Mouse (Mus musculus) intestine, embryonic 15.5 days (tissue): Measurements from ENCODE around the gene Btbd9. TPM values are rescaled to one million over a fixed set of nuclear protein-coding genes. Genes with fewer than 3 reads are reported as not detected.

ENCODE experiments used
- ATAC-seq: fragments of 200-750 bp; cut with Nextera tagmentation; 2 replicates; pipeline ENCODE4 v1.8.0; 2017; ENCODE audit warnings: moderate TSS enrichment, moderate library complexity
- H3K27ac ChIP-seq: fragments of 300-500 bp; sonication (generic); 2 replicates; pipeline ENCODE4 v1.5.1; 2015; ENCODE audit warnings: mild to moderate bottlenecking, inconsistent platforms
- H3K27me3 ChIP-seq: fragments of 300-500 bp; sonication (generic); replicated peaks from 2 replicates; pipeline ENCODE4 v1.6.1; 2015; ENCODE audit warnings: inconsistent platforms
- H3K36me3 ChIP-seq: fragments of 300-500 bp; sonication (generic); 2 replicates; pipeline ENCODE4 v1.6.1; 2015; ENCODE audit warnings: inconsistent platforms
- H3K4me1 ChIP-seq: fragments of 300-500 bp; sonication (generic); replicated peaks from 2 replicates; pipeline ENCODE4 v1.6.1; 2015; ENCODE audit warnings: inconsistent platforms
- H3K4me2 ChIP-seq: fragments of 300-500 bp; sonication (generic); replicated peaks from 2 replicates; pipeline ENCODE4 v1.6.1; 2015; ENCODE audit warnings: mild to moderate bottlenecking, inconsistent platforms
- H3K4me3 ChIP-seq: fragments of 300-500 bp; sonication (generic); replicated peaks from 2 replicates; pipeline ENCODE4 v1.5.1; 2015; ENCODE audit warnings: inconsistent platforms
- H3K9ac ChIP-seq: fragments of 300-500 bp; sonication (generic); 2 replicates; pipeline ENCODE4 v1.6.1; 2015; ENCODE audit warnings: inconsistent platforms
- H3K9me3 ChIP-seq: fragments of 300-500 bp; sonication (generic); 2 replicates; pipeline ENCODE4 v1.6.1; 2016; ENCODE audit warnings: inconsistent platforms
- WGBS: fragments of 180-500 bp; shearing (Covaris S2); methylation state at CpG from one replicate; pipeline ENCODE4 v1.1.7; 2015; 5-methylcytosine and 5-hydroxymethylcytosine counted together
- polyA plus RNA-seq: library from polyadenylated mRNA; unstranded; fragments of >200 nt; fragmentation: Nextera tagmentation; extraction: Ambion mirVana; gene quantifications from 2 replicates; pipeline ENCODE4 v1.2.1, GENCODE M21; 2015

The Btbd9 gene
- polyA plus RNA-seq, 1 experiment from 2014 or later: 52.8 TPM

DNA sequence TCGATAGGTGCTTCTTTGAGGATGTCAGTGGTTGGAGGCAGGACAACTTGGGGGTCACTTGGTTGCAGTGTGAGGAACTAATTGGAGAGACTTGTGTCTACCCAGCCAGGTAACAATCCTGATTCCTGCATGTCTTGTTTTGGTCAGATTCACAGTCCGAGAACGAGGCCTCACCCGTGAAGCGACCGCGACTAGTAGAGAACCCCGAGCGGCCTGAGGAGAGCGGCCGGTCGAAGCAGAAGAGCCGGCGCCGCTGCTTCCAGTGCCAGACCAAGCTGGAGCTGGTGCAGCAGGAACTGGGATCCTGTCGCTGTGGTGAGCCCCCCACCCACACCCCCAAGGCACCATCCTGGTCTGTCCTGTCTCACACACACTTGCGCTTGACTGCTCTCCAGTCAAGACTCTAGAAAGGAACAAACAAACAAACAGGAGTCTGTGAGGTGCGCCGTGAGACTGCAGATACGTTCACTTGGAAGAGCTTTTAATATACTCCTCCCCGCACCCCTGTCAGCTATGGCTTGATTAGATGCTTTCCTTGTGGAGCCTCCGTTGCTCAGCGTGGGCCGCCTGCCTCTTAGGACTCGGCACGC is 383.8 kb downstream of the Btbd9 start:
- Histone ChIP-seq H3K9ac (no peak overlapping the region), H3K4me1 (peaks cover 18% of the 10 kb centered on the region), H3K27ac (no peak overlapping the region), H3K36me3 (0 out of 2 replicates have a peak, but pooled peaks cover 4% of the 10 kb centered on the region), H3K4me3 (no peak overlapping the region), H3K4me2 (no peak overlapping the region), H3K9me3 (no peaks in the 10 kb centered on the region), H3K27me3 (no peaks in the 10 kb centered on the region)
- 84% methylated on average over 26 of the region's 26 CpGs for WGBS
- no peak for ATAC-seq

DNA sequence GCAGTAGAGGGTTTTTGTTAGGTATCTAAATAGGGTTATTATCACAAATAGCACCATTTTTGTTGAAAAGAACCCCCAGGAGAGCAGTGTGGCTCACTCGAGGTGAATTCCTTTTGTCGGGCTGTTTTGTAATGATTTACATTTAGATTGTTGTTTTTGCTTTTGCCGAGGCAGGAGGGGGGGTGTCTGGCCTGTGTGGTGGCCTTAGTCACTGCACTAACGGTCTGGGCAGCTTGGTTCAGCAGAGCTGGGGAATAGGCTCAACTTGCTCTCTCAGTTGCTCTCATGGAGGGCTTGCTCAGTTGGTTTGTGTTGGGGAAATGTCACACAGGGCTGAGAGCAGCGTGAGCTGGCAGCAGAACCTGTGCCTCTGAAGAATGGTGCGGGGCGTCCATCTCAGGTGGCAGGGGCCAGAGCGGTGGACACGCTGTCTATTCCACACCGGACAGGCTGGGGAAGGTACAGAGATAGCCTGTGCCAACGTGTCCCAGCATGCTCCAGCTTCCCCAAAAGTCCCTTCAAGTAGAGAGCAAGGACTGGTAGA is 385.1 kb downstream of the Btbd9 start:
- 75% methylated on average over 11 of the region's 11 CpGs for WGBS
- no peak for ATAC-seq
- peaks cover 20% of the 10 kb centered on the region for H3K4me1 ChIP-seq

DNA sequence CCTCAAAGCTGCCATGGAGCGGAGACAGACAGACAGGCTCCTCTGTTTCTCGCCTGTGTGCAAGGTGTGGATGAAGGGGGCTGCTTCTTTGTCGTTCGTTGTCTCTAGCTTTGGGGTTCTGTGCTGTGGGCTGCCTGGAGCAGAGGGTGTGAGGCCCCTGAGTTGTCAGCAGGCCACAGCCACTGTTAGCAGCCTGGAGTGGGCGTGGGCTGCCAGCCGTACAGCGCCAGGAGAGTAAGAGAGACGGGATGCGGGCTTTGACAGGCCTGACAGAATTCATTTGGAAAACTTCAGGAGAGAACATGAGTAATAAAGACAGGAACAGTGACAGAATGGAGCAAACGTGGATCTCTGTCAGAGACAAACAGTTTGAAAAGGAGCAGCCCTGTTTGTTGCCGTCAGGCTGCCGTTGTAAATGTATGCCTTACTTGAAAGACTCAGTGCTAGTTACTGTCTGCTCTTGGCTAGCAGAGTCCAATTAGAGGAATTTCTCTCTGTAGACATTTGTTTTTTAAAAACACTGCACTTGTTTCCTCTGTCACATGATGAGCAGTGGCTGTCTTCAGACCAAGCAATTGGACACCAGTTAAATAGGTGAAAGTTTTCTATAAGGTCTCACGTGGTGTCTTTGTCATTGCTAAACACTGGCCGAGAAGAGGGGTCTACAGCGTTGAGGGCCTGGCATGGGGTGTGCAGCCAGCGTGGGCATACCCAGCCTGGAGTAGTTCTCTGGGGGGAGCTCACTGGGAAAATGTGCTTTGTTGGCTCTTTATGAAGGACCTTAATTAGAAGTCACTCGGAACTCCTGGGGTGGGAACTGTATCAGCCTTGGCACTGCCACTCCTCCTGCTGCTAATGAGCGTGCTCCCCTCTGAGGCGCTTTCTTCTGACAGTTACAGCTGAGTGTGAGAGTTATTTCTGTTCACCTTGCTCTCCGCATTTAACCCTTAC is 388.0 kb downstream of the Btbd9 start:
- Histone ChIP-seq H3K27ac (no peak overlapping the region), H3K36me3 (0 out of 2 replicates have a peak, but pooled peaks cover 4% of the 10 kb centered on the region), H3K27me3 (no peaks in the 10 kb centered on the region), H3K4me3 (no peak overlapping the region), H3K9ac (no peak overlapping the region), H3K4me1 (peaks cover 18% of the 10 kb centered on the region), H3K9me3 (no peaks in the 10 kb centered on the region), H3K4me2 (no peak overlapping the region)
- 0 out of 2 replicates have a peak, but pooled peaks have one; percentile 45 for ATAC-seq
- 38% methylated on average over 20 of the region's 20 CpGs for WGBS

More for the DNA sequence above, 385.1 kb downstream of the Btbd9 start:
- H3K9me3 ChIP-seq: no peaks in the 10 kb centered on the region
- H3K4me2 ChIP-seq: no peak overlapping the region
- H3K9ac ChIP-seq: no peak overlapping the region
- H3K36me3 ChIP-seq: 0 out of 2 replicates have a peak, but pooled peaks cover 4% of the 10 kb centered on the region
- no peaks in the 10 kb centered on the region for H3K27me3 ChIP-seq
- H3K27ac ChIP-seq: no peak overlapping the region
- no peak overlapping the region for H3K4me3 ChIP-seq

DNA sequence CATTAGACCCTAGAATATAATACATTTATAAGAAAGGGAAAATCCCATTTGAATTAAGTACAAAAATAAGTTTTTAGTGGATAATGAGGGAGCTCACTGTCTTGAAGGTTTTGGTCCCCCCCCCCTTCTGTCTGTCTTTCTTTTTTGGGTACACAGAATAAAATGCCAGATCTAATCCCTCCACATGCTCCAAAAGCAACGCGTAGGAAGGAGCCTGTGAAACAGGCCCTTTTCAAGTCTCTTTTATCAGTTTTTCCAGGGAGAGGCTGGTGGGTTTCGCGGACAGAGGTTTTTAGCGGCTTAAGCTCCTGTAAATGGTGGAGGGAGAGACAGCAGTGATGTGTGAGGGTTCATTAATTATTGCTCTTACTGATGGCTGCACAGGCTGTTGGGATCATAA is 388.7 kb downstream of the Btbd9 start:
- WGBS: 51% methylated on average over 5 of the region's 5 CpGs
- no peak overlapping the region for H3K4me3 ChIP-seq
- no peak overlapping the region for H3K4me2 ChIP-seq
- H3K36me3 ChIP-seq: 0 out of 2 replicates have a peak, but pooled peaks cover 5% of the 10 kb centered on the region
- H3K9ac ChIP-seq: no peak overlapping the region
- H3K27ac ChIP-seq: no peak overlapping the region
- no peak for ATAC-seq
- no peaks in the 10 kb centered on the region for H3K9me3 ChIP-seq
- H3K27me3 ChIP-seq: no peaks in the 10 kb centered on the region
- H3K4me1 ChIP-seq: peaks cover 18% of the 10 kb centered on the region

GRCm38 (mm10) chr17:30187154-30187553 is 389.1 kb downstream of the Btbd9 start:
- Histone ChIP-seq H3K27ac (no peak overlapping the region), H3K4me2 (no peak overlapping the region), H3K36me3 (0 out of 2 replicates have a peak, but pooled peaks cover 3% of the 10 kb centered on the region), H3K9ac (no peak overlapping the region), H3K4me3 (no peak overlapping the region), H3K4me1 (peaks cover 18% of the 10 kb centered on the region), H3K9me3 (no peaks in the 10 kb centered on the region), H3K27me3 (no peaks in the 10 kb centered on the region)
- no peak for ATAC-seq
- 84% methylated on average over 6 of the region's 6 CpGs for WGBS

DNA sequence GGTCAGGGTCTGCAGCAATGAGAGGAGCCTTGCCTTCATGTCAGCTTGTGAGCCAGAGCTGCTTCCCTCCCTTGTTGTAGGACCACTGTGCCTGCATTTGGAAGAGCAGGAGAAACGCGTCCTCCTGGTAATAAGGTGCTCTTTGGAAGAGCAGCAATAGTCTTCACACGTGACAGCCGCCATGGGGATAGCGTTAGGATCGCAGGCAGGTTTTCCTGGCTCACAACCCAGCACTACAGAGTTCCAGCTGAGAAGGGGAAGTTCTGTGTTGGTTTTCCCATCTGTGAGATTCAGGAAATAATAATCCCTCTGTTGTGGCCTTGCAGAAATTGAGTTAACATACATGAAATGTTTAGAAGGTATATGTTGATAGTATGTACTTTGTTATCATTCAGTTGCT is 392.7 kb downstream of the Btbd9 start:
- Histone ChIP-seq H3K9ac (no peak overlapping the region), H3K4me3 (no peak overlapping the region), H3K9me3 (no peaks in the 10 kb centered on the region), H3K27me3 (no peaks in the 10 kb centered on the region), H3K27ac (no peak overlapping the region), H3K36me3 (0 out of 2 replicates have a peak, but pooled peaks cover 3% of the 10 kb centered on the region), H3K4me2 (no peak overlapping the region), H3K4me1 (peaks cover 14% of the 10 kb centered on the region)
- no peak for ATAC-seq
- 88% methylated on average over 6 of the region's 6 CpGs for WGBS

GRCm38 (mm10) chr17:30182063-30182462 is 394.2 kb downstream of the Btbd9 start:
- ATAC-seq: no peak
- H3K9me3 ChIP-seq: no peaks in the 10 kb centered on the region
- H3K4me1 ChIP-seq: peaks cover 2% of the 10 kb centered on the region; the same call in 1 of the 2 replicates
- peaks cover 7% of the 10 kb centered on the region; the same call in 1 of the 2 replicates for H3K36me3 ChIP-seq
- H3K27ac ChIP-seq: no peak overlapping the region
- no peak overlapping the region for H3K4me3 ChIP-seq
- WGBS: 63% methylated on average over 2 of the region's 2 CpGs
- no peak overlapping the region for H3K4me2 ChIP-seq
- H3K27me3 ChIP-seq: no peaks in the 10 kb centered on the region
- no peak overlapping the region for H3K9ac ChIP-seq

- Histone ChIP-seq H3K9ac (no peak overlapping the region), H3K4me2 (no peak overlapping the region), H3K27me3 (no peaks in the 10 kb centered on the region), H3K27ac (no peak overlapping the region), H3K9me3 (no peaks in the 10 kb centered on the region), H3K36me3 (peaks cover 7% of the 10 kb centered on the region; the same call in 1 of the 2 replicates), H3K4me3 (no peak overlapping the region), H3K4me1 (no peaks in the 10 kb centered on the region)
- 70% methylated on average over 4 of the region's 4 CpGs for WGBS
- ATAC-seq: no peak
These were observed 394.7 kb downstream of the Btbd9 start for GRCm38 (mm10) chr17:30181554-30181953.

- Histone ChIP-seq H3K36me3 (peaks cover 7% of the 10 kb centered on the region; the same call in 1 of the 2 replicates), H3K4me3 (no peak overlapping the region), H3K27me3 (no peaks in the 10 kb centered on the region), H3K4me1 (no peaks in the 10 kb centered on the region), H3K9ac (no peak overlapping the region), H3K4me2 (no peak overlapping the region), H3K9me3 (no peaks in the 10 kb centered on the region), H3K27ac (no peak overlapping the region)
- ATAC-seq: no peak
- 89% methylated on average over 6 of the region's 6 CpGs for WGBS
These were observed 396.1 kb downstream of the Btbd9 start for GRCm38 (mm10) chr17:30180197-30180596.

DNA sequence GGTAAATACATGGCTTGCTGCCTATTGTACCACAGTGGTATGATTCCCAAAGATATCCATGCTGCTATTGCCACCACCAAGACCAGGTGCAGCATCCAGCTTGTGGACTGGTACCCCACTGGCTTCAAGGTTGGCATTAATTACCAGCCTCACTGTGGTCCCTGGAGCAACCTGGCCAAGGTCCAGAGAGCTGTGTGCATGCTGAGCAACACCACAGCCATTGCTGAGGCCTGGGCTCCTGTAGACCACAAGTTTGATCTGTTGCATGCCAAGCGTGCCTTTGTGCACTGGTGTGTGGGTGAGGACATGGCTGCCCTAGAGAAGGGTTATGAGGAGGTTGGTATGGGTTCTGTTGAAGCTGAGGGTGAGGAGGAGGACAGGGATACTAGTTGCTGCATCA is 397.9 kb downstream of the Btbd9 start:
- no peaks in the 10 kb centered on the region for H3K27me3 ChIP-seq
- ATAC-seq: no peak
- H3K4me2 ChIP-seq: no peak overlapping the region
- H3K9me3 ChIP-seq: no peaks in the 10 kb centered on the region
- peaks cover 7% of the 10 kb centered on the region; the same call in 1 of the 2 replicates for H3K36me3 ChIP-seq
- H3K4me1 ChIP-seq: no peaks in the 10 kb centered on the region
- H3K4me3 ChIP-seq: no peak overlapping the region
- WGBS: 94% methylated on average over 1 of the region's 1 CpGs
- no peak overlapping the region for H3K27ac ChIP-seq
- no peak overlapping the region for H3K9ac ChIP-seq

GRCm38 (mm10) chr17:30177435-30177834 is 398.9 kb downstream of the Btbd9 start:
- Histone ChIP-seq H3K36me3 (peaks cover 3% of the 10 kb centered on the region; the same call in 1 of the 2 replicates), H3K4me2 (no peak overlapping the region), H3K9ac (no peak overlapping the region), H3K4me3 (no peak overlapping the region), H3K27ac (no peak overlapping the region), H3K4me1 (no peaks in the 10 kb centered on the region), H3K9me3 (no peaks in the 10 kb centered on the region), H3K27me3 (no peaks in the 10 kb centered on the region)
- no peak for ATAC-seq
- WGBS: 85% methylated on average over 4 of the region's 4 CpGs
